Mouse (Mus musculus) retina, postnatal 1 day (tissue): Measurements from ENCODE around the gene Slc19a2.
A peak's percentile ranks its signal among the peaks of the same experiment; 100 is the strongest.
"Not testable (repeated sequence)": the region's sequence is repeated elsewhere in the genome, so short reads cannot be mapped to it uniquely, and the experiment has no call there.

Experiments
- DNase-seq: peaks from one replicate; pipeline ENCODE4 v3.0.0-alpha.2; 2012

The Slc19a2 gene

DNA sequence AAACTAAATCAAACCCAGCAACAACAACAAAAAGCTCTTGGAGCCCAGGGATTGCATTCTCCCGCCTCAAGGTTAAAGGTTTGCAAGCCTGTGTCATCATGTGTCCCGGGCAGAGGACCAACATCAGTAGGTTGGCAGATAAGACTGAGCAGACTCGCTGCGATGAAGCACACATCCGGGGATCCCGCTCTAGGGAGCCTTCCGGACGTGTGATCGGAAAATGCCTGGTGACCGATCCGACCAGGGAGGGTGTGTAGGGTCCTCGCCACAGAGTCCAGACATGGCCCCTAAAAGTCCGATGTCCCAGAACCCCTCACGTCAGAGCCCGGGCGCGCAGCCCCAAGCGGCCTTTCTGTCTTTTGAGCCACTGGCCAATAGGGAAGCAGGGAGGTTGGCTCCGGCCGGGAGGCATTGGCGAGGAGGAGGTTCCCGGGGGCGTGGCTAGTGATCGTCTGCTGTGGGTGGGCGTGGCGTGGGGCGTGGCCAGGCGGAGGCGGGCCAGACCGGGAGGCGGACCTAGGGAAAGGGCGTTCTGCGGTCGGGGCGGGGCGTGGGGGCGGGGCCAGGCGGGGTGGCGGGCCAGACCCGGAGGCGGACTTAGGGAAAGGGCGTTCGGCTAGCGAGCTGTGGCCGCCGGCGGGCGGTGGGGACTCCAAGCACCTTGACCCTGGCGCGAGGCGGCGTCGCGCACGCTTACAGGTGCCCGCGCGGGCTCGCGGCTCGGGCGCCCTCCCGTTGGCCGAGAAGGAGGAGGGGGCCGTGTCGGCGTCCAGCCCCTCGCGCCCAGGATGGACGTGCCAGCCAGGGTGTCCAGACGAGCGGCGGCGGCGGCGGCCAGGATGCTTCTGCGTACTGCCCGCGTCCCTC is at the start of gene Slc19a2:
Gene Slc19a2 (plus strand): TSS at position 582 of the 867 bp plus-strand sequence.
- DNase-seq, result peak; percentile 98

DNA sequence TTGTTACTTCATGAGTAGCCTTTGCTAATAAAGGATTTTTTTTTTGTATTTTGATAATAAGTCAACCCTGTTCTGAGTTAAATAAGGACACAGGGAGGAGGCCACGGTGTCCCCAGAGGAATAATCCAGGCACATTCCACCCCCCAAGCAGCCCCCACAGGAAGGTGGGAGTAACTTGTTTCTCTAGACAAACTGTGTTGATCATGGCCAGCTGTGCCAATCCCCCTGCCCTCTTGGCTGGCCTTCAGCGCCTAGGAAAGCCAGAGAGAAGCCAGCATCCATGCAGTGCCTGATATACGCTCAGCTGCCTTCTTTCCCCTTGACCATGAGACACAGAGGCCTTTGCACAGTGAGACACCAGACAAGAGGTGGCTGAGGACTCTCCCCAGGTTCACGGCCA is 49.3 kb upstream of the Slc19a2 start:
- DNase-seq, result no peak

DNA sequence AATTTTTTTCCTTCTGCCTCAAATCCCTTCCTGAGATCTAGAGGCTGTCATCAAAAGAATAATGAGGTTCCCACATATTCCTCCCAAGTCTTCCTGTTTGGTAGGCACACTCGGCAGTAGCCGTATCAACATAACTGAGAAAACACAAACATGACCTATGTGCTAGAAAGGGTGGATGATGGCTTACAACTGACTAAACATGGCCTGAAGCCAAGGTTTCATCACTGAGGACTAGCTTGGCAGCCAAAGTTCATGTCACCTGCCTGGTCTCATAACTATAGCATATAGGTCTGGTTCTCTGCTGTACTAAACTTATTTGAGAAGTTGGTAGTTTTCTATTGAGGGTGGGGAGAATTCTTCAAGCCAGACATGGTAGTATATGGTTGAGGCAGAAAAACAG is 40.4 kb upstream of the Slc19a2 start:
- no peak for DNase-seq

DNA sequence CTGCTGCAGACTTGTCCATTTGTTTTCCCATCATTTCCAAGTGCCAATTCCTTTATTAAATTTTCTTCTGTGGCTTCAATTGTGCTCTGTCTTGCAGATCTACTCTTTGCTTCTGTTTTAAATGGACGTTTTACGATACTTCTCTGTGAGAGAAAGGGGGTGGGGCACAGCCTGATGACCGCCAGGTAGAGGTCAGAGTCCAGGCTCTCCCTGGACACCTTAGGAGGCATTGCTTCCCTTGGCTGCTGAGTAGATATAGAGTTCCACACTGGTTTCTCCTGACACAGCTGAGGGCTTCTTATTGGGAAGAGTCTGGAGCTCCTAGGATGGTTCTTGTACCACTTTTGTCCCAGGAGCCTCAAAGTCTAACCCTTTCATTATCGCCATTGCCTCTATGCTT is 37.9 kb upstream of the Slc19a2 start:
- no peak for DNase-seq

- DNase-seq, result no peak
Measured at GRCm38 (mm10) chr1:164212686-164213085, 36.2 kb upstream of the Slc19a2 start.

GRCm38 (mm10) chr1:164214190-164214589 is 34.7 kb upstream of the Slc19a2 start:
- DNase-seq, result peak; percentile 44

DNA sequence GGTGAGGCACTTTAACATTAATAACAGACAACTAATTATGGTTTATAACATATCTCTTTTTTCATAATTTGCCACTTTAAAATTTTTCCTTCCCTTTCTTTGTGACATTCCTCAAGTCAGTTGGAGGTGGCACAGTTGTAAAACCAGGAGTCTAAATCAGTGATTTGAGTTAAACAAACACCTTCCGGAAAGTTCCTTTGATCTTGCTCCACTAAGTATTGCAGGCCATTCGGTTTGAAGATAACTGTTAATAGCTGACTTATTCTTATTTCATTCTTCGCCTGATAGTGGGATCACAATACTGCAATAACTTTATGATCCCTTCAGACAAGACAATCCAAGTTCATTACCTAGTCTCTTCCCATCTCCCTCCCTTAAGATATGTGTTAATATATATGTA is 33.7 kb upstream of the Slc19a2 start:
- no peak for DNase-seq

DNA sequence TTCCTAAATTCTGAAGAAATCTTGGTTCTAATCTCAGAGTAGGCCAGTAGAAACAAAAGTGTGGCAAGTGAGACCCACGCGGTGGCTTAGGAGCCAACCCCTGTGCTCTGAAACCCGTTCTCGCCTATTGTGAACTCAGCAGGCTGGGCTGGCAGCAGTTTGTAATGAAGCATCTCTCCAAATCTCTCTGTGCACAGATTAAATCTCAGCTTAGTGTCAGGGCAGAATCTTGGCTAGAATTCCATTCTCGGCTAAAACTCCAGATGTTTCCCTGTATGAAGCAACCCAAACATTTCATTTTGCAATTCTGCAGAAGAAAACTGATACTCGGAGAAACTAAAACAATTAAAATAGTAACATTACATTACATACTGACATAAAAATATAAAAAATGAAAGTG is 33.3 kb upstream of the Slc19a2 start:
- no peak for DNase-seq

DNA sequence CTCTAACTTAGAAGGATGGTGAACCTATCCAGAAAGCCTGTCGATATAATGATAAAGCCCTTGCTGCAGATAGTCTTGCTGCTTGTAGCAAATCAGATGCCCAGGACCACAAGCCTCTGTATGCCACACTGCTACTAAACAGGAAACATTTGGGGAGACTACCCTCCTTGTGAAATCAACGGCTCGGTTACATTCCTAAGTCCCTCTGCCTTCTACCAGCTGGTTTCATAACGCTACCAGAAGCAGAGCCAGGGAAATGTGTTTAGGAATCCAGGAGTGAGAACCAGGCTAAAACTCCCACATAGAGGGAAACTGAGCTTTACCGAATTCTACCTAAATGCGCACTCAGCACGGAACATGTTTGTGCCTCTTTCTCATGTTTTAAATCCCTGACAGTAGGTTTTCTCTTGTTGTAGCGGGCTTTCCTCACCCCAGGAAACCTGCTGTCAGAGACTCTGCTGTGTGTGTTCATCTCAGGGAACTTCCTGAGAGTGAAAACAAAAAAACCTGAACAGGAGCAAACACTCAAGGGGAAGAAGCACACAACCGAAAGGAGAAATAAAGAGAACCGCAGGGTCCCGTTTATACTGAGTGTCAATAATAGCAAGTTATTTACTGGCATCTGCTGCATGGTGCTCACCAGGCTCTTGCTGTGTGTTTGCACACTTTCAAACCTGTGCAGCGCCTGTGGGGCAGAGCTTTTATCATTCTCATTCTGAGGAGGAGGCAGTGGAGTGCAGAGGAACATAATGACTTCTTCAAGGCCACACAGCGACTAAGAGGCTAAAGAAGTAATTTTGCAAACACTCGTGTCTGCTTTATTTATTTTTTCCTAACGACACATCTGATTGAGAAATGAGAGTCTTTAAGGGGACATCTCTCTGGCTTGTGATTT is 30.8 kb upstream of the Slc19a2 start:
- no peak for DNase-seq

DNA sequence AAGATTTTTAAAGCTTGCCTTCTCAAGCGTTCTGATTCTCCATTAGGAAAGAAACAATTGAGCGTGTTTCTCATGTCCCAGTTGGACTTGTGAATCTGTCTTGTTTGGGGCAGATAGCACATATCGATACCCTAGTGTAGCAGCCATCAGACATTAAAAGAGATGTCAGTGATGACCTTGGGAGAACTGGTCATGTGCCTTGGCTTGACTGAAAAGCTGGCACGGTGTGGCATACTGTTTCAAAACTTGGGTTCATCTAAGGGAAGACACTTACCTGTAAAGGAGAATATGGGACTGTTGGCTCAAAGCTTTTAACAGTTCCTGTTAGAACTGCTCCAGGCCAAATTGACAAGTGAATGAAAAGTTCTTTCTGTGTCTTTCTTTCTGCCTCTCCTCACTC is 28.6 kb upstream of the Slc19a2 start:
- DNase-seq, result no peak

- DNase-seq, result no peak
Measured at GRCm38 (mm10) chr1:164223089-164223488, 25.8 kb upstream of the Slc19a2 start.

DNA sequence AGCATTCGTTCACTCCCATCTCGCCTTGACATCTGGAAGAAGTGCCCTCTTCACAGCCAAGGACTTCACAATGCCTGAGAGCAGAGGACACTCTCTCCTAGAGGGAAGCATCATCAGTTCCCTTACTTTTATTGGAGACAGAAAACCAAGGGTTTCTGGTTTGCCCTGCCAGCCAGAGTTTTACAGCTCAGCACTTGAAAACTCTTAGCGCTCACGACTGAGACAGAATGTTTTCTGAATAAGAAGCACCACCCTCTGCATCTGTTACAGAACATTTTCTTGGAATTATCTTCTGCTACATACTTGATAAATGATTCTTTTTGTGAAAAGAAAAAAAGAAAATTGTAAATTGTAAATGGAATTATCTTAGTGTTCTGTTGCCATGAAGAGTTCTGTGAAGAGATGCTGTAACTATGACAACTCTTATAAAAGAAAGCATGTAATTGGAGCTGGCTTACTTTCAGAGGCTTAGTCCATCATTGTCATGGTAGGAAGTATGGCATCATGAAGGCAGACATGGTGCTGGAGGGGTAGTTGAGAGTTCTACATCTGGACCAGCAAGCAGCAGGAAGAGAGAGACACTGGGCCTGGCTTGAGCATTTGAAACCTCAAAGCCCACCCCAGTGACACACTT is 16.8 kb upstream of the Slc19a2 start:
- DNase-seq, result not testable (repeated sequence)

DNA sequence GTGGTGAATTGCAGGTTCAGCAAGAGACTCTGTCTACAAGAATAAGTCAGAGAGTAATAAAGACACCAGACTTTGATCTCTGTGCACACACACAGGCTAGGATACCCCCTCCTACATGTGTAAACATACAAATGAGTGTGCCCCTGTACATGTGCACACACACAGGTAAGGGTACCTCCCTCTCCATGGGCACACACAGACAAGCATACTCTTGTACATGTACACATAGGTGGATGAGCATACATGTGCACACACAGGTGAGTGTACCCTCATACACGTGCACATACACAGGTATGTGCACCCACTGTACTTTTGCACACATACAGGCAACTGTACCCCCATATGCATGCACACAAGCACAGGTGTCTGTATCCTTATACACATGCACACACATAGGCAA is 15.4 kb upstream of the Slc19a2 start:
- DNase-seq, result no peak

DNA sequence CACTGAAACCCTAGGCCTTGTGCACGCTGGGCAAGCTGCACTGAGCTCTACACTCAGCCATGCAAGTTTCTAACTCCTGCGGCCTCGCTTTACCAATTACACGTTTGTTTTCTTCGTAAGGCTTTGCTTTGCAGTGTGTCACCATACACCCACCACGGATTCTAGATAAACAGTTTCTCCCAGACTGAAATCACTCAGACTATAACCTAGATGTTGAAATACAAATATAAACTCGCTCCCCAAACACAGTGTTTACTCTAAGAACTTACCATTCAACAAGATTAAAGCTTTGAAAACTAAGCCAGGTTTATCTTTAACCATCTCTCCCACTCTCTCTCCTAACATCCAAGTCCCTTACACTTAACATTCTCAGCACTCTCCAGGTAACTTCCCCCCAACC is 13.8 kb upstream of the Slc19a2 start:
- DNase-seq, result no peak

DNA sequence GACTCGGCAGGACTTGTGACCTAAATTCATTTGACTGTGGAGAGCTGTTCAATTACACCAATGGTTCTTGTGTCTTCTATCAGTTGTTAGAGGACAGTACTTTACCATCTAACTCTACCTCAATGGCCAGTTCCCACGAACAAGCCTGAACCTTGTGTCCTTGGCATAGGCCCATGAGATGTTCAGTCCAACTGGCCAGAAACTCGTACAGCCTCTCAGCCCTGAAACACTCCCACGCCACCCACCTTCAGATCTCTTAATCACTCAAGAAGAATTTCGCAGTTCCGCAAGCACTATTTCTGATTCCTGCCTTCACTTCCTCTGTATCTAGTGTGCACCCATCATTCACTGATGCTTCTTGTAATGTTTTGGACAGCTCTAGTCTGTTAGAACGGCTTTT is 12.8 kb upstream of the Slc19a2 start:
- peak; percentile 16 for DNase-seq

GRCm38 (mm10) chr1:164241494-164241893 is 7.4 kb upstream of the Slc19a2 start:
- DNase-seq, result no peak

- DNase-seq, result no peak
Measured at GRCm38 (mm10) chr1:164242809-164243208, 6.0 kb upstream of the Slc19a2 start.

- no peak for DNase-seq
Measured at GRCm38 (mm10) chr1:164247442-164247841, 1.4 kb upstream of the Slc19a2 start.

DNA sequence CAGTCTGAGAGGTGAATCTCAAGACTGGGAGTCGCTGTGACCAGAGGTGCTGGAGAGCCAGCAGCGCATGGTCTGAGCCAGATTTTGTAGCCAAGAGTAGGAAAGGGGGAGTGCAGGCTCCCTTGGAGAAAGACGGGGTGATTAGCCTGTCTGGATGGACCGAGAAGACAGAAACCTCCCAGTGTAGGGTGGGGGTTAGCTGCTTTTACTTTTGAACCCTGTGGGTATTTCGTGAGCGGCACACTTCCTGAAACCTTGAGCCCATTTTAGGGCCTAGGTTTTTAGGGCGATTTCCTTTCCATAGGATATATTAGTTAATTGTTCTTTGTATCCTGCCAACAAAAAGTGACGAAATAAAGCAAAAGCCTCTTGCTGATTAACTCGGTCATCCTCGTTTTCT is 875 bp upstream of the Slc19a2 start:
- DNase-seq, result peak; percentile 20

DNA sequence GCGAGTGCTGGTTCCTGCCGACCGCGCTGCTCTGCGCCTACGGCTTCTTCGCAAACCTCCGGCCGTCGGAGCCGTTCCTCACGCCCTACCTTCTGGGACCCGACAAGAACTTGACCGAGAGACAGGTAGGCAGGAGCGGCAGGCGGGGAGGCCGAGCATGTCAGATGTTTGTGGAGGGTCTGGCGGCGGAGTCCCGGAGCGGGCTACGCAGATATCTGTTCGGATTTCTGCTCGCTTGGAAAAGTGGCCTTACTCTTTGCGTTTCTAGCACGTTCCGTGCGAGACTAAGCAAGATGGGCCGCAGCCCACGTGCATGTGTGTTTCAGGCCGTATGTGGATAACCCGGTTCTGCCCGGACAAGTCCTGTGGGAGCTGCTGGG is 476 bp downstream of the Slc19a2 start:
- DNase-seq, result no peak

GRCm38 (mm10) chr1:164250391-164251150 is 1.7 kb downstream of the Slc19a2 start:
- no peak for DNase-seq

DNA sequence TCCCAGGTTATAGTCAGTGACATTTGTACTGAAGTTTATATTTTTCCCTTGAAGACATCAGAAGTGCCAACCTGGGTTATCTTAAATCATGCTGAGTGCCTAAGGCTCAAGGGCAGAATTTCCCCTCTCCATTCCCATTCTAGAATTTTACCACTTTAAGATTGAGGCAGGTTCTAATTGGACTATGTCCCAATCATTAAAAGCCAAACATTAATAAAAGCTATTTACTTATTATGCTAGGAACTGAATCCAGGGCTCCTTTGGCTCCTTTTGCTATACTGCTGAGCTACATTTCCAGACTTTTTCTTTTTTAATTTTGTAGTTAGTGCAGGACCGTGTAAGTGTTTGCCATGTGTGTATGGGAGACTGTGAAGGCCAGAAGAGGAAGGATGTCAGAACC is 2.6 kb downstream of the Slc19a2 start:
- DNase-seq, result no peak

DNA sequence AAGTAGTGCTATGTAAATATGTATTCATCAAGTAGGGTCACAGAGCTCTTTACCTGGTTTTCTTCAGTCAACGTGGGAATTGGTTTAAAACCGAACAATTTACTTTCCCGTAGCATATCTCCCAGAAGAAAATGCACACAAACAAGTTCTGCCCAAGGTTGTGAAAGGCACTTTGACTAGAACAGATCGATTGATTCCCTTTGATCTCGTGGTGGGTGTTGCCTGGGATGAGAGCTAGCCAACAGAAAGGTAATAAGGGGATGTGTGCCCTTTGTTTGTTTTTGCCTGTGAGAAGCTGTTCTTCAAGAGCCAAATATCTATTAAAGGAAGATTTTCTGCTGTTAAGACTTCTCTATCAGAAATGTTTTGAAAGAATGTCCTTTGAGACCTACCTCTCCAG is 3.7 kb downstream of the Slc19a2 start:
- no peak for DNase-seq
